Mouse (Mus musculus): ENCODE results near the gene Zdhhc18. TPM values are rescaled to one million over a fixed set of nuclear protein-coding genes. Genes with fewer than 3 reads are reported as not detected.

The Zdhhc18 gene
- total and polyA plus RNA-seq, 3 experiments = 6.7 to 15.6 TPM; not detected in 1

GRCm38 (mm10) chr4:133651986-133652385, 2.0 kb upstream of the Zdhhc18 start:
- H3K79me2 ChIP-seq (ENCODE audit: control insufficient read depth, insufficient read depth, low read length, poor library complexity) = no peaks in the 10 kb centered on the region
- no peaks in the 10 kb centered on the region for H3K27me3 ChIP-seq (ENCODE audit: control insufficient read depth in 1 of 2, insufficient read depth in 2 of 2, low read length in 2 of 2)
- H3K9ac ChIP-seq (ENCODE audit: control insufficient read depth, low read depth, low read length, poor library complexity, severe bottlenecking) = no peak overlapping the region
- TF ChIP-seq ZKSCAN1 (IDR thresholded peaks at IDR 0.05; ENCODE audit: low read depth, low read length) = no peak
- TF ChIP-seq TCF12 (IDR thresholded peaks at IDR 0.05; ENCODE audit: low read depth, low read length) = no peak
- TF ChIP-seq RCOR1 (IDR thresholded peaks at IDR 0.05; ENCODE audit: low read depth, low read length) = no peak
- no peak for TF ChIP-seq NRF1 (IDR thresholded peaks at IDR 0.05; ENCODE audit: insufficient read depth, low read depth, low read length, poor library complexity, severe bottlenecking)
- TF ChIP-seq CHD2 (IDR thresholded peaks at IDR 0.05; ENCODE audit: low read length) = no peak
- TF ChIP-seq UBTF (IDR thresholded peaks at IDR 0.05; ENCODE audit: borderline replicate concordance, insufficient read depth, low read depth, low read length) = no peak
- no peak for TF ChIP-seq MXI1 (IDR thresholded peaks at IDR 0.05; ENCODE audit: low read depth, low read length)
- no peak for TF ChIP-seq ZMIZ1 (IDR thresholded peaks at IDR 0.05; ENCODE audit: low read depth, low read length)
- no peak for TF ChIP-seq KAT2A (conservative IDR thresholded peaks at IDR 0.05; ENCODE audit: low read depth, low read length)
- TF ChIP-seq GATA1 (IDR thresholded peaks at IDR 0.05; ENCODE audit: low read depth, low read length) = no peak
- no peak for TF ChIP-seq ELF1 (IDR thresholded peaks at IDR 0.05; ENCODE audit: low read depth, low read length)
- H3K4me3 ChIP-seq (ENCODE audit: control insufficient read depth in 1 of 2, insufficient read depth in 1 of 2, low read depth in 2 of 2, low read length in 2 of 2) = no peak overlapping the region
- H3K4me1 ChIP-seq (ENCODE audit: control insufficient read depth in 1 of 2, insufficient read depth in 2 of 2, low read length in 2 of 2) = 0 out of 4 replicates have a peak, but pooled peaks cover 0 to under 1% of the 10 kb centered on the region in 2 experiments
- no peak for DNase-seq (ENCODE audit: low read depth, low spot score)
- H3K36me3 ChIP-seq (ENCODE audit: control insufficient read depth in 1 of 2, insufficient read depth in 2 of 2, low read length in 2 of 2) = no peaks in the 10 kb centered on the region; a peak in 1 of 4 replicates
- H3K9me3 ChIP-seq (replicated peaks; ENCODE audit: insufficient read depth, low read length) = no peaks in the 10 kb centered on the region
- H3K27ac ChIP-seq (ENCODE audit: control insufficient read depth, low read depth, low read length) = no peak overlapping the region

GRCm38 (mm10) chr4:133651445-133651844, 1.5 kb upstream of the Zdhhc18 start:
- Histone ChIP-seq H3K9ac (ENCODE audit: control insufficient read depth, low read depth, low read length, poor library complexity, severe bottlenecking) (no peak overlapping the region), H3K9me3 (replicated peaks; ENCODE audit: insufficient read depth, low read length) (no peaks in the 10 kb centered on the region), H3K27me3 (ENCODE audit: control insufficient read depth in 1 of 2, insufficient read depth in 2 of 2, low read length in 2 of 2) (no peaks in the 10 kb centered on the region), H3K4me1 (ENCODE audit: control insufficient read depth in 1 of 2, insufficient read depth in 2 of 2, low read length in 2 of 2) (no peaks in the 10 kb centered on the region), H3K4me3 (ENCODE audit: control insufficient read depth in 1 of 2, insufficient read depth in 1 of 2, low read depth in 2 of 2, low read length in 2 of 2) (no peak overlapping the region), H3K36me3 (ENCODE audit: control insufficient read depth in 1 of 2, insufficient read depth in 2 of 2, low read length in 2 of 2) (no peaks in the 10 kb centered on the region), H3K79me2 (ENCODE audit: control insufficient read depth, insufficient read depth, low read length, poor library complexity) (no peaks in the 10 kb centered on the region), H3K27ac (ENCODE audit: control insufficient read depth, low read depth, low read length) (no peak overlapping the region)
- no peak for DNase-seq (ENCODE audit: low read depth, low spot score)
- TF ChIP-seq MYB (IDR thresholded peaks at IDR 0.05; ENCODE audit: low read depth, low read length) (no peak), POLR2AphosphoS2 (IDR thresholded peaks at IDR 0.05; ENCODE audit: low read length) (no peak), MAX (IDR thresholded peaks at IDR 0.05; ENCODE audit: low read length) (no peak), ZMIZ1 (IDR thresholded peaks at IDR 0.05; ENCODE audit: low read depth, low read length) (no peak), ETS1 (IDR thresholded peaks at IDR 0.05; ENCODE audit: low read depth, low read length) (no peak), POLR2AphosphoS5 (IDR thresholded peaks at IDR 0.05; ENCODE audit: borderline replicate concordance, low read depth, low read length) (no peak), RAD21 (IDR thresholded peaks at IDR 0.05; ENCODE audit: low read depth, low read length) (no peak), ZC3H11A (IDR thresholded peaks at IDR 0.05; ENCODE audit: low read depth, low read length) (no peak), MYC (IDR thresholded peaks at IDR 0.05; ENCODE audit: low read depth, low read length) (no peak), SIN3A (IDR thresholded peaks at IDR 0.05; ENCODE audit: low read length) (no peak)
